Mouse (Mus musculus) cerebellum, postnatal 10 days (tissue): ENCODE measurements at regions not wholly inside any gene's neighbourhood (a gene's known extent, or its start where the extent isn't known, plus 50 kb on each side); places are given as distances from the start of the nearest gene placed in this dataset.

Source experiments
- DNase-seq, 2 experiments: peaks; one replicate each; pipeline ENCODE4 v3.0.0; 2021; ENCODE audit warnings: mixed read lengths in 2 of 2

DNA sequence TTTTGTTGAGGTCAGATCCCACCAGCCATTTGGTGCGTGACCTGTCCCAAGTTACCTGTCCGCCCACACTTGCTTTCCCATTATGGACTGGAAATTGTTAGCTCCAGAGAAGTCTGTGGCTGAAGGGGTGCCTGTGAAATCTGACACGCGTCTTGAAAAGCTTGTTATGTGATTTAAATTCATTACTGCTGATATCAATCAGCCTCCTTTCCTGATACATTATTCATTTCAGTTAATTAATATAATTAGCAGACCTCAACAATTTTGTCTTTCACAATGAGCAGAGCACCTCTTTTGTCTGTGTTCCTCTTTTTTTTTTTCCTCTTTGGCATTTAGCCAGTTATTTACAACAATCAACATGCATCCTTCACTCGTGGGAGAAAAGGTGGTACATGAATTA, 58.6 kb upstream of the Grip1 start:
- no peak for DNase-seq

DNA sequence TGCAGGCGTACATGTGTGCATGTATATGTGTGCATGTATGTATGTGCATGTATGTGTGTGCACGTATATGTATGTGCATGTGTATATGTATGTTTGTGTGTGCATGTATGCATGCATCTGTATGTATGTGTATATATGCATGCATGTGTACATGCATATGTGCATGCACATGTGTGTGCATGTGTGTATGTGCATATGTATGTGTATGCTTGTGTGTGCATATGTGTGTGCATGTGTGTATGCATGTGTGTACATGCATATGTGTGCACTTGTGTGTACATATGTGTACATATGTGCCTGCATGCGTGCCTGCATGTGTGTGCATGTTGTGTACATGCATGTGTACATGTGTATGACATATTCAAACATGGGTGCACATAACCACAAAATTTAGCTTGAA, 65.7 kb upstream of the Grip1 start:
- DNase-seq, result no peak

DNA sequence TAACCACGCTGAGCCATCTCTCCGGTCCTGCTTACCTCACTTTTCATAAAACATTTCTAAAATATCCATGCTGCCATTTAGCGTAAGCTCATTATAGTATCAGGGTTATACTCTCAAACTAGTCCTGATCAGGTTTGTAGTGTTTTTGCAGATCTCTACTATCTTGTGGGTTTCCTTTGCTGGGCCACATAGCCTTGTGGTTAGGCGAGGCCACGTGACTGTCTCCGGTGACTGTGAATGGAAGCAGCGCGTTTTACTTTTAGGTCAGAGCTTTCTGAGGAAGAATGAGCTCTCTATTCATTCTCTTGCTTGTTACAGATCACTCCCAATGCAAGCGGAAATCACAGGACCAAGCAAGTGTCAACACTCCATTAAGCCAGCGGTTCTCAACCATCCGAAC, 71.4 kb upstream of the Grip1 start:
- DNase-seq, result no peak

DNA sequence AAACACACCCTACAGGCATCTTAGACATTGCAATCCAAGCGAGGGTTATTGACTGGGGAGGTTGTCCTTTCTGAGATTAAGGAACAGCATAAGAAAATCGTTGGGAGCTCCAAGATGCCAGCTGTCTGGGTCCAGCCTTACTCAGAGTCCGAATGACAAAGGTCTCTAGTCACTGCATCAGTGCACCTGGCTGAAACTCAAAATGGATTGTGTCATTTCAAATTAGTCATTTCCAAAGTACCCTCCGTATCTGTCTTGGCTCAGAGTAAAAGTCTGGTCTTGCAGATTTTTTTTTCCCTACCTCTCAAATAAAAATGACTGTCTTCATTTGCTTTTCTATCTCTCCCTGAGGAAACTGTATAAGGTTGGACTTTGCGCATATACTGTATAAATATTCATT, 85.1 kb upstream of the Grip1 start:
- DNase-seq, result peak; percentile 55 to 69

DNA sequence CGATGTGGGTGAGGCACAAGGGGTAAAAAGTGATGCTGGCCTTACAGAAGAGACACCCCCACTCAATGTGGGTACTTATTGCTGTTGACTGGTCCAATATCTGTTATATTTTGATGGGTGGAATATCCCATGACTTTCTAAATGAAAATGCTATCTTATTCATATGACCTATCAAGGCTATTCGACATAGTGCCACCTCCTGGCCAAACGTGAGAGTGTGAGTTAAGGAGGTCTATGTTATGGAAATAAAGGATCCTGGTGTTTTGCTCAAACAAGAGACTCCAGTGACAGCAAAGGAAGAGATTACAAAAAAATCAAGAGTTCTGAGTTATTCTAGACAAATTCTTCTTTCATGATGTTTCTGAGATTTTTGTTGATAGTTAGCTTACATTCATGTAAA, 90.0 kb upstream of the Grip1 start:
- peak; percentile 75 to 76 for DNase-seq

DNA sequence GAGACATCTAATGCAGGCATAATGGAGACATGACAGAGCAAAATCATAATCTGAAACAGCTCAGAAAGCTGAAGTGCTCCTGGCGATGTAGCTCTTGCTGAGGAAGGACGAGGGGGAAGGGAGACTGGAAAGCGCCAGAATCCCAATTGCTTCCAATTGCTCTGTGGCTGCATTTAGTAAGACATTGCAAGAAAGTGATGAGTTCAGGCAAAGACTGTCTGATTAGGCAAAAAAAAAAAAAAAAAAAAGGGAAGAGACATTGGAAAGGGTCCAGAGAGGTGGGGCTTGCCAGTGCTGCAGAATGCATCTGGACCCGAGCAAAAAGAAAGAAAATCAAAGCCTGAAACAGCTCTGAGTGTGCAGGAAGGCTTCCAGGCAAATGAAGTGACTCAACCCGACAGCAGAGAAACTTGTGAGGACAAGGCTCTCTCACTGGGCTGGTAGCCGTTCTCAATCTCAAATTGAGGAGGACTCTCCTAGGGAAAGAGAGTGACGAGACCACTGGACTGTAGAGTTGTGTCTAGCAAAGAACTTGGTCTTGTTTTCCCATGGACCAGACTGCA, 94.8 kb upstream of the Grip1 start:
- DNase-seq, result peak; percentile 8 to 30

DNA sequence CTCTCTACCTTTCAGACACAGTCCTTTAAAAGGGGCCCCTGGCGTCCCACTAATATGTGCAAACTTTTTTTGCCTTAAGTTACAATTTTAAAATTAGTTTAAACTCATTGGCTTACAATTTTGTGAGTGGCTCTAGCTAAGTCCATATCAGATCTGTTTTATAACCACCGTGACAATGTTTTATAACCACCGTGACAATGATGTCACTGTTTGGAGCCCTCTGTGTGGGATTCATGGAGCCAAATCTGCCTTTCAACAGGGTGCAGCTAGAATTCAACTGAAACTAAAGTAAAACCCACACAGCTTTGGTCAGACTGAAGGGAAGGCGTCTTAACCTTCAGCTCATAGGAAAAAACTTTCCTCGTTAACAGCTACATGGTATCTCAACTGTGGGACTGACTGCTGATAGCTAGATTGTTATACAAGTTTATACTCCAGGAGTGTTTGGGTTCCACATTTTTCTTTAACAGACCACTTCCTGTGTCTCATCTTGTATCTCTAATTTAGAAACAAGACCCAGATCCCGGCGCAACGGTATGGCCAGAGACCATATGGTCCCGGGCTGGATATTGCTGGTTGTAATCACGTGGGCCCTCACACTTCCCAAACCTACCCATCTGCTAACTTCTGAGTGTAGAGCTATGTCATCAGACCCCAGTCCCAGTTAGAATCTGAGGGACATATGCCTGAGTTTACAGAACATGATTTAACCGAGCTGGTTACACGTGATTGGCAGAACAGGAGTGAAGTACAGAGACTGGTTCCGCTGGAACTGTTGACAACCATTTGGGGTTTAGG, 102.7 kb upstream of the Cand1 start:
- no peak for DNase-seq

DNA sequence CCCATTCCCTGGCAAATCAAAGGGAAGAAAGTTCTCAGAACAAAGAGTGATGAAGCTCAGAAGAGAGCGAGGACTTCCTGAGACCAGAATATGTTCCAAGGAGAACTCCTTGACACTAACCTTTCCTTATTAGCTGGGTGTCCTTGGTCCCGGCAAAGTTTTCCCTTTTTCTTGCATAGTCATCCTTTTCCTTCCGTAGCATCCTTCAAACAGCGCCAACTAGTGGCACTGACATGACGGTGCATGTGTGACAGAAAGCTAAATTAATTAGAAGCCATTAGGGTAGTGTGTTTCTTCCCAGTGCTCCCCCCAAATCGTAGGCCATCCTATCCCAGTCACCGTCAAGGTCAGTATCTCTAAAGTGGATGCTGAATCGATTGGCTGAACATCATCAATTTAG, 100.5 kb upstream of the Cand1 start:
- no peak for DNase-seq

DNA sequence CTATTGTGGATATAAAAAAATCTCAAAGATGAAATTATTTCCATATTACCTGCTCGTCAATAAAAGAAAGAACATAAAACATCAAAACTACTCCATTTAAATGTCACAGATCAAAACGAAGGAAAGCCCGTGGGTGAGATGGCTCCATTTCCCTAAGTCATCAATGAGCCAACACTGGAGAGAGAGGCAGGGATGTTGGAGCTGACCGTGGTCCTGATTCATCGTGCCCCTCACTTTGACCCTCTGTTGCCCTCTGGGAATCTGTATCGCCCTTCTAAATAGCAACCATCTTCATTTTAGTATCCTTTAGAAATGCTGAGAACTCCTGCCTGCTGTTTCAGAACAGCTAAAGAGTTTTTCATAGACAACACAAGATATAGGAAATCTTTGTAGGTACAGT, 87.1 kb upstream of the Cand1 start:
- no peak for DNase-seq

DNA sequence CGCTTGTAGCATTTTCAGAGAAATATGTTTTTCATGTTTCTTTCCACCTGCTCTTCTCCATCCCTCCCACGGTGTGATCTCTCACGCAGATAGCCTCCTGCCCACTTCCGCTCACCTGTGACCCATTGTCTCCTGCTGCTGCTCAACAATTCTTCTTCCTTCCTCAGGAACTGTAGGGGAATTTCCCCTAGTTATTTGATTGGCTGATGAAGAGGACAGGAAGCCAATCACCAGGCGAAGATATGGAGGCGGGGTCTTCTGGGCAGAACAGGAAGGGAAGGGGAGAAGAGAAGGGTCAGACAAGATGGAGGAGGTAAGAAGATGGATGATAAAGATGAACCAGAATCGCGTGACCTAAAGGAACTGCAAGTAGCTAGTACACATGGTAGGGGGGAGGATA, 80.1 kb upstream of the Cand1 start:
- DNase-seq, result no peak

DNA sequence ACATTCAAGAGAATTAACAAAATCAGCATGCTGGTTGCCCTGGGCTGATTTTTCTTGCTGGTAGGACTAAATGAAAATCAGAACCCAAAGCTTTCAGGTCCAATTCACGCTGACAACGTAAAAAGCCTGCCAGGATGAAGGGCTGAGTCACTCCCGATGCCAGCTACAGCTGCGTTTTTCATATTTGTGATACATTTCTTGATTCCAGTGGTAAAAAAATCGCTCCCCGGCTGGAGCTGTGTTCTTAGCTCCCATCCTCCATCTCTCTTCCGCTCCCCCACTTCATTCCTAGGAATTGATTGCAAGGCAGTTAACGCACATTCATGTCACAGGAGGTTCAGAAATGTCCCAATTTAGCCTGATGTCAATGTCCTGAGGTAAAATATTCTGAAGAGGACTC, 78.6 kb upstream of the Cand1 start:
- DNase-seq, result no peak

DNA sequence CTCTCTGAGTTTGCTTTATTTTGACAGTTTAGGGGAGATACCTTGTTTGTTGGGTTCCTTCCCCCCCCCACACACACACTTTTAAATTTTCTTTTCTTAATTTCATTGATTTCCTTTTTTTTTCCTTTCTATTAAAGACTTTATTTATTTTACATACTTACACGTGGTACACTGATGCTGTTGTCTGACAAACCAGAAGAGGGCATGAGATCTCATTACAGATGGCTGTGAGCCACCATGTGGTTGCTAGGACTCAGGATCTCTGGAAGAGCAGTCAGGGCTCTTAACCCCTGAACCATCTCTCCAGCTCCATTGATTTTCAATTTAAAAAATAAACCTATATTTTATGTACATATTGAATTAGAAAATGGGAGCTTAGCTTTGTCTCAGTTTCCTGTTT, 71.7 kb upstream of the Cand1 start:
- peak; percentile 19 to 25 for DNase-seq

DNA sequence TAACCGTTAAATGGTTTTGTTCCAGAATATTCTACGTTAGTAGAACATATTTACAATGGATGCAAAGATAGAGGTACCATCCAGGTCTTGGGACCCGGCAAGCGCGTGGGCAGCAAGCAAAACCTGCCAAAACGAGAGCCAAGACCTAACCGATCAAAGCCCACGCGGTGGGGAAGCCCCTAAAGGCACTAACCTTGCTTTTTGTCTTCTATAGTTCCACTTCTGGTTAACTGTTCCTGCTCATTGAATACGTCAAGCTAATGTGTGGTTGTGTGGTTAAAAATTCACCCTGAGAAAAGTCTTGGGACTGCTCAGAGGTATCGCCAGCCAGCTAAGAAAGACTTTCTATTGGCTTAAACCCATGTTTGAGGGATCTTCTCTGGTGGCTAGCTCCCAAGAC, 55.9 kb upstream of the Cand1 start:
- no peak for DNase-seq

DNA sequence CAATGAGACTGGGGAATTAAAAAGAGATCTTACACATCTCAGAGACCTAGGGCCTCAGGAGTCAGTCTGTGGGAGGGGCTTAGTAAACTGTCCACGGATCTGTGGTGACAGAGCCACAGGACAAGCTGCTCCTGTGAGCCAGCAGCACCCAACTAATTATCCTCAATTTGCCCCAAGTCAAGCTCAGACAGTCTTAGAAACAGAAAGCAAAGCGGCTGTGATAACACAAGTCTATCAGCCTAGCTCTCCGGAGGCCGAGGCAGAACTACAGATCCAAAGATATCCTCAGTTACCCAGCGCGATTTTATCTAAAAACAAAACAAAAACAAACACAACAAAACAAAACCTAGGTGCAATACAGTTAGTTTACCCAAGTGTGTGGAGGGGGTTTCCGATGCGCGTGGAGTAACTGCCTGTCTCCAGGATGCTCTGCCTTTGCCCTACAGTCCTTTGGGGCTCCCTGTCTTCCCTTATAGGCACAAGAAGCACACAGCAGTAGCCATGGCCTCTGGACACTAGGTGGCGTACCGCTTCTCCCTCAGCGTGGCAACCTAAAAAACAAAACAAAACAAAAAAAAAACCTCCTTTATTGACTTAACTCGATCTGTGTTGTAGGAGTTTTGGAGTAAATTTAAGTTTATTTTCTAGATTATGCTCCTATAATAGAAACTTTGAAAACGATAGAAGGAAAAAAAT, 54.7 kb upstream of the Cand1 start:
- peak; percentile 66 to 71 for DNase-seq

DNA sequence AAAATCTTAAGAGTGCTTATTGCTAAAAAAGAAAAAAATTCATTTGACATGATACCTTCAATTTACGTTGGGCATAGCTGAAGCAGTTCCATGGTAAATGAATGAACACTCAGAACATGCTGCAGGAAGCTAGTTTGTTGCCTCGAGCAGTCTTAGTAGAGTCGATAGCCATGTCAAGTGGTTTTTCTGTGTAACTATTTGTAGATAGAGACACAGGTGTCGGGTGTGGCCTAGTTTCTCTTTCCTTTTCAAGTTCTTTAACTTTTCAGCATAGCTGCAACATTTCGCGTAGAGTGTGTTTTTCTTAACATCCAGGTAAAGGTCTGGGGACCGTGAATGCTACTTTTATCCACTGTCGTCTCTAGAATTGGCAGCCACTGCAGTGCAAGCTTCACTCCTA, 53.5 kb upstream of the Cand1 start:
- no peak for DNase-seq
